Mouse (Mus musculus) thymus, postnatal 0 days (tissue): Measurements from ENCODE around the gene Btf3l4. TPM values are rescaled to one million over a fixed set of nuclear protein-coding genes. Genes with fewer than 3 reads are reported as not detected.

ENCODE experiments used
- DNase-seq: peaks from one replicate; pipeline ENCODE4 v3.0.0-alpha.2; 2015; ENCODE audit warnings: low spot score
- polyA plus RNA-seq: library from polyadenylated mRNA; unstranded; fragments of >200 nt; fragmentation: Nextera tagmentation; extraction: Ambion mirVana; gene quantifications from 2 replicates; pipeline ENCODE4 v1.2.1, GENCODE M21; 2015

The Btf3l4 gene
- polyA plus RNA-seq = 184 and 187 TPM in 2 replicates

DNA sequence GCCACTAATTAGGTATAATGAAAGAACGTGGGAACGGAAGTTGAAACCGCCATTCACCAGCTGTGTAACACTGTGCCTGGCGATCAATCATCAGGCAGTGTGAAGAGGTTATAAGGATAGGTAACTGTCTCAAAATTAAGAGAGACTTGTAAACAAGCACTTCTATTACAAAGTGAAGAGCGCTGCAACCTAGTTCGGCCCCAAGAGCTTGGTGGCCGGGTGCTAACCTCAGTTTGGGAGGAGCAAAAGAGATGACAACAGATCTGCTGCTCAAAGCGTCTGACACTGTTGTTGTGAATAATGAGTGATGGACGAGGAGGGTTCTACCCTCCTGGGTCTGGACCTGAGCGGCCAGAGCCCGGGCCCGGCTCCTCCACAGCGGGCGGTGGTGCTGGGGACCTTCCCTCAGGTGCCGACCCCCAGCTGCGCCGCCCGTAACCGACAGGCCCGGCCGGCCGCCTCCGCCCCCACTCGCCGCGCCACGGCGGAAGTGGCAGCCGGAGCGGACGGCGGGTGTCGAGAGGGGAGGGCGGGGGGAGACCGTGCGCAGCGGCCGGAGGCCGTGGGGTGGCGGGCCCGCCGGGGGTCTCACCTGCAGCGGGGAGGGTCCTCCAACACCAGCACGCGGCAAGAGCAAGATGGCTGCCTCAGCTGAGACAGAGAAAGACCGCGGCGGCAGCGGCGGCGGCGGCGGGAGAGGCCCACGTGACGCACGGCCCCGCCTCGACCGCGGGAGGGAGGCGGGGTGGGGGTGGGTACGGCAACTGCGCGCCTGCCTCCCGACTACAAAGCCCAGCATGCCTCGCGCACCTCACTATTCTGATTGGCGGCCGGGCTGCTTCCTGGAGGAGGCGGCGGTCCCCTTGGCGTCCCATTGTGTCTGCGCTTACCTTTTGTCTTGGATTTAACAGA, at the start of gene Btf3l4:
Gene Btf3l4 (minus strand): TSS at position 699 of the 912 bp plus-strand sequence.
- DNase-seq = peak; percentile 96

DNA sequence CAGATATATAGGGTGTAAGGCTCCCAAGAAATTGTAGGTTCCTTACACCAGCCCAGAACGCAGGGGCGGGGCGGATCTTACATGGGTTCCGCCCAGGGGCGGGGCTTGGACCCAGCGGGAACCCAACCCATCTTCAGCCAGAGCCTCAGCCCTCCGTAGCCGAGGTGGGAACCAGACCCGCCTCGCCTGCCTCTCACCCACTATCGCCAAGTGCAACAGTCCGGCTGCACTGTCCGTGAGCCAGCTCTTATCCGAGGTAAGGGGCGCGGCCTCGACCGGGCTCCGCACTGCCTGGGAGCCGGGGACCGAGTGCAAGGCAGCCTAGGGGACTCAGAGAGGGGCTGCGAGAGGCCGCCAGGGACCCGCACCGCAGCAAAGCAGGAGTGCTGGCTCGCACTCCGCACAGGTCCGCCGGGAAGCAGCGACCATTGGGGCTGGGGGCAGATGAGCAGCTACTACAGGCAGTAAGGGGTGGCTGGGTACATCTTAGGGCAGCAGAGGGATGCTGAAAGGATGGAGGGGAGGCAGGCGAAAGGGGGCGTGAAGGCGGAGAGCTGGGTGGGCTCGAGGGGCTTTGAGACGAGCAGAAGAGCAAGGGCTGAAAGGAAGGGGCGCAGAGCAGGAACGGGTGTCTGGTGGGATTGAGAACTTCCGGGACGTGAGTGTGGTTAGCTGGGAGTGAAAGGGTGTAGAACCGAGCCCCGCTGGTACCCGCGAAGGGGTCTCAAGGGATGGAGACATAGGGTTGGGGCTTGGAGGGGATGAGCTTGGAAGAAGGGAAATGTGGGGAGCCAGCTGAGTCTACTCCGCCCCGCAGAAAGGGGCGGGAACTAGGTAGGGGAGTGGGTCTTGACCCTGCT, 45.8 kb upstream of the Btf3l4 start, which contains the start of gene Rab3b:
Gene Rab3b (plus strand): TSS at position 101 of the 860 bp plus-strand sequence.
- peak; percentile 56 for DNase-seq

DNA sequence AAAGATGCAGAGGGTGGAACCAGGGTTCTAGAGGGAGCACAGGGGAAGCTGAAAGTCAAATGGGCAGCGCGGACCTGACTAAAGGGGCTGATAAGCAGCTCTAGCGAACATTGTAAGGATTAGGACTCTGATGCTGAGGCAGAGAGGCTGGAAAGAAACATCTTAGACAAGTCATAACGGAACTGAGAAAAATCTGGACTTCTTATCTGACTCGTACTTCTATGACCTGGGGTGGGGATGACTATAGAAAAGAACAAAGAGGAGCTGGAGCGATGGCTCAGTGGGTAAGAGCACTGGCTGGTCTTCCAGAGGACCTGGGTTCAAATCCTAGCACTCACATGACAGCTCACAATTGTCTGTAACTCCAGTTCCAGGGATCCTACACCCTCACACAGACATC, 44.5 kb upstream of the Btf3l4 start:
- no peak for DNase-seq

DNA sequence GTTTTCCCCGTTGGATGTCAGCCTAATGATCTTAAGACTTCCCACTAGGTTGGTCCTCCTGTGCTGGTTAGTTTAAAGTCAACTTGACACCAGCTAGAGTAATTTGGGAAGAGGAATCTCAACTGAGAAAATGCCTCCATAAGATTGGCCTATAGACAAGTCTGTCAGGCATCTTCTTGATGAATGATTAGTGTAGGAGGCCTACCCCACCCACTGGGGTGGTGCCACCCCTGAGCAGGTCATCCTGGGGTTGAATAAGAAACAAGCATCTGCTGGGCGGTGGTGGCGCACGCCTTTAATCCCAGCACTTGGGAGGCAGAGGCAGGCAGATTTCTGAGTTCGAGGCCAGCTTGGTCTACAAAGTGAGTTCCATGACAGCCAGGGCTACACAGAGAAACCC, 40.3 kb upstream of the Btf3l4 start:
- DNase-seq = no peak

DNA sequence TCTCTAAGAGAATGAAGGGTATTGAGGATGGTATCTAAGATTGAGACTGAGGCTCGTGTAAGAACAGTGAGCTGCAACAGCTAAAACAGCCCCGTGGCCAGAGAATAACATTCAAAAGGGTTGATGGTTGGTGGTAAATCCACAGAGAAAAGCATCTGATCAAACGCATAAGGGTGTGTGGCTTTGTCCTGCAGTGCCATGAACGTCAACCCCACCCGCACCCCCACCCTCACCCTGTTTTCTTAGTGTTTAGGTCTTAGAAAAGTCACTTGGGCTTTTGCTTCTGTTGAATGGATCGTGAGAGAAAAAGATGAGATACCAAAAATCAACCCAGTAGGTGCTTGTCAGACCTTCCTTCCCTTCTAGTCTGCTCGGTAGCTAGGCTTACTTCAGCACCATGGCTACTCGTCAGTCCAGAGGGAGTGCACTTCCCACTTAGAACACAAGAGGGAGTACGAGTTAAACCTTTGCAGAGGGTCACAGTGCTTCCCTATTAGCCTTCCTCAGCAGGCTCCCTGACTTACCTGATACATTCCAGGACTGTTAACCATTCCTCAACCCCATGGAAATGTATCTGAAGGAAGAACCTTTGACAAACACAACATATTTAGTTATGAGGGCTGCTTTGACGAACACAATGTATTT, 36.4 kb upstream of the Btf3l4 start:
- DNase-seq = peak; percentile 77

DNA sequence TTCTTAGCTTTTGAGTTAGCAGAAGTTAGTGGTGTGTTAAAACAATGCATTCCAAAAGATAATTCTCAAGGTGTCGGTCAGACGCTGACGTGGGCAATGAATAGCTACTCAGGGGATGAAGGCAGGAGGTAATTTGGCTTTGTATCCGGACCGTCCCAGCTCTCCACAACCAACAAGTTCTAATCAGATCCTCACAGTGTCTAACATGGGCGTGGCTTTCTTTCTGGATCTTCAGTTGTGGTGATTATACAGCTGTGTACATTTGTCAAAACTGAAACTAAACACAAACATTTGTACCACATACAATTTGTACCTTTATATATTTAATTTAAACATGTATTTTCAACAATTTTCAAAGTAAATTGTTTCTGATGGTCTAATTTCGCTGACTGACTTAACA, 33.4 kb upstream of the Btf3l4 start:
- DNase-seq = no peak

DNA sequence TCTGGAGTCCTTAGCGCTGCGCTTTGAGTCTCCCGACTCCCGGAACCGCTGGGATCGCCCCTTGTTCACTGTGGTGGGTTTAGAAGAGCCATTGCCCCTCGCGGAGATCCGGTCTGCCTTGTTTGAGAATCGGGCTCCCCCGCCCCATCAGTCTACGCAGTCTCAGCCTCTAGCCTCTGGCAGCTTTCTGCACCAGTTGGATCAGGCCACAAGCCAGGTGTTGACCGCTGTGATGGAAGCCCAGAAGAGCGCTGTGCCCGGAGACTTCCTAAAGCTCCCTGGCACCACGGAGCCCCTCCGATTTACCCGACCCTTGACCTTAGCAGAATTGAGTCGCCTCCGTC, 15.1 kb upstream of the Btf3l4 start, which contains the start of gene A730015C16Rik:
Gene A730015C16Rik (minus strand): TSS at position 115 of the 344 bp plus-strand sequence.
- DNase-seq = peak; percentile 21

DNA sequence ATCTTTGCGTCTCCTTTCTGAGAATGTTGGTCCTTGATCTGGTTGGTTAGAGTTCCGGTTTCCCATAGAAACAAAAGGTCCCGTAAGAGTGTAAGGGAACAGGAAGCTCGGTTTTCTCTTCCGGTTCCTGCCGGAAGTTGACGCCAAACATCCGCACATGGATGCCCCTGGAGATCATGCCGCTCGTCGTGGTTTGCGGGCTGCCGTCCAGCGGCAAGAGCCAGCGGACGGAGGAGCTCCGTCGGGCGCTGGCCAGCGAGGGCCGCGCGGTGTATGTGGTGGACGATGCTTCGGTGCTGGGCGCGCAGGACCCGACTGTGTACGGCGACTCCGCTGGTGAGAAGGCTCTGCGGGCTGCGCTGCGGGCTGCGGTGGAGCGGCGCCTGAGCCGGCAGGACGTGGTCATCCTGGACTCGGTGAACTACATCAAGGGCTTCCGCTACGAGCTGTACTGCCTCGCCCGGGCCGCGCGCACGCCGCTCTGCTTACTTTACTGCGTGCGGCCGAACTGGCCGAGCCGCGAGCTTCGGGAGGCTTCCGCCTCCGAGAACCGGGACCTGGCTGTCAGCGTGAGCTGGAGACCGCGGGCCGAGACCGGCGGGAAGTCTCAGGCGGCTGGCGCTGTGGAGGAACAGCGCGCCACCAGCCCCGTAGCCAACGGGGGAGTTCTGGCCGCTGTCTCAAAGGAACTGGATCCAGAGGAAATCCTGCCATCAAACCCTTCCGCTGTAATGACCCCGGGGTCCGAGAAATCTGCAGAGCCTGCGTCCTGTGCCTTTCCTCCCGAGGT, 14.5 kb upstream of the Btf3l4 start, which contains the start of gene Kti12:
Gene Kti12 (plus strand): TSS at position 71 of the 790 bp plus-strand sequence.
- DNase-seq = peak; percentile 86

DNA sequence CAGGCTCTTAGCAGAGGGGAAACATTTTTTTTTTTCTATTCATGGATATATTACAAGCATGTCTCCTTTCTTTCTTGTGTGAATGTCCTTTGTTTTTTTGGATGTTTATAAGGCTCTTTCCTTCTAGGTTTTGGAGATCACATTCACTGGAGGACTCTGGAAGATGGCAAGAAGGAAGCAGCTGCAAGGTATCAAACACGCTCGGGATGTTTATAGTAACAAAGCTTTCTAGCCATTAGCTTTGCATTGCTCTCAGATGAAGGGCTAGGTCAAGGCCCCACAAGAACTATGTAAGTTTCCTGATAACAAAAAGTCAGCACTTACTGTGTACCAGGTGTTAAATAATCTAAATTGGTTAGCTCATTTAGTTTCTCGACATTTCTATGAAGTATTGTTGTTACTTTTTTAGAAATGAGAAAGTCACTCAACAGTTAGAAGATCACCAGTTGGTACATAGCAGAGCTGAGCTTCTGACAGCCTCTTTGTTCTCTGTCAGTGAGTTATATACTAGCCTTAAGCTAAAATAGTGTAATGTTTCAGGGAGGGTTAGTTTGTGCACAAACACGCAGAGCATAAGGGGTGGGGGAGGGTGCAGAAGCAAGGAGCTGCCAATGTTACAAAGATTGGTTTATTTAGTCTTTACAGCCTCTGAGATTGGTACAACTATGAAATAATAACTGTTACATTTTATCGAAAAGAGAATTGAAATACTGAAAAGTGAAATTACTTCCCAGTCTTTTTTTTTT, 12.6 kb upstream of the Btf3l4 start:
- DNase-seq = no peak

DNA sequence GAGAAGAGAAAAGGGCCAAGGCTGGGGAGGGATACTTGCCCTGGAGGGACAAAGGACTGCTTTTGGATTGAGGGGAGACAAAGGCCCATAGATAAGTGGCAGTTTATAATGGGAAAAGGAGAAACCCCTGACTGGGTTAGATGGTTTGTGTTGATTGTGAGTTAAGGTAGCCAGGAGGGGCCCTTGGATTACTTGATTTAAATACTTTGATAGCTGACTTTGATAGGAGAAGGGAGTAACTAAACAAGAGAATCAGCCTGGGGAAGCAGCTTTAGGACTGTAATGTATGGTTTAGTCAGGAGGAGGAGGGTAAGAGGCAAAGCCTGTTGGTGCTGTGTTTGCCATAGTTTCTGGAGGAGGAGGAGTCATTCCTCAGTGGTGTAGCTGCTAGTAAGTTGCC, 9.9 kb upstream of the Btf3l4 start:
- no peak for DNase-seq

DNA sequence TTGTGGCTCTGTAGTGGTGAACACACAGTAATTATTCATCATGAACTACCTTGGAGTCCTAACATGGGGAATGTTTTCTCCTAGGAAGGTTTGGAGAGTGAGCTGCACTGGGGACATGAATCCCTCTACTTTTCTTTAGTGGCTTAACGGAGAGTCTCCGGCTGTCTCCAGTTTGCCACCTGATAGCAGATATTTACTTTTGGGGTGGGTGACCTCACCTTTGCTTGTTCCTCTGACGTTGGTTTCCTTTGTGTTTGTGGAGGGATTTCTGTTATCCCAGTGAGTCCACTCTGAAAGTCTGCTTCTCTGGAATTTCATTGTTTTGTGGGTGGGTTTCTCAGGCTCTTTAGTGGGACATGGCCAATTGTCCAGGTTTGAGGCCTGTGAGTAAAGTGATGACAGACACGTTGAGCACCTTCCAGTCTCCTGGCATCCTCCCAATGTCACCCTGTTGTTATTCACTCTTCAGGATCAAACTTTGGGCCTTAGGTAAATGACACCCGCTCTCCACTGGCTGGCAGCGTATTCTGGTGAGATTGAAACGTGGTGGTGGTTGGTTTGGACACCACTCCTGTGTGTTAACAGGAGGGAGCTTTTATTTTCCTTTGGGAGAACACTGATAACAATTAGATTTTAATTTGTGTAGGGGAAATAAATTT, 8.6 kb upstream of the Btf3l4 start:
- no peak for DNase-seq

DNA sequence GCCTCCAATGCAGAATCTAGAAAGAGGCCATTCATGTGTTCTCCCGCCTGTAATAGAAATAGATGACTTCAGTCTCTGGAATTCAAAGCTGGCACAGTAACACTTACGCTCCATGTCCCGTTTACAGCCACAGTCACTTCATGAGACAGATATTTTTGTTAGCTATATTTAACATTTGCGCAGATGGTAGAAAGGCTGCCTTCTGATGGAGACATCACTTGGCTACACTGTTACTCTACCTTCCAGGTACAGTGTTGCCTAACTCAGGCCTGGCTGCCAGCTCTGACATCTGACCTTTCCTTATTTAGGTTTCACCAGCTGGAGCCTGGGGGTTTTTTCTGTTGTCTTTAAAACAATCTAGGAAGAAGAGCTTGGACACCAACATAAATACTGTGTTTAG, 4.6 kb upstream of the Btf3l4 start:
- no peak for DNase-seq

DNA sequence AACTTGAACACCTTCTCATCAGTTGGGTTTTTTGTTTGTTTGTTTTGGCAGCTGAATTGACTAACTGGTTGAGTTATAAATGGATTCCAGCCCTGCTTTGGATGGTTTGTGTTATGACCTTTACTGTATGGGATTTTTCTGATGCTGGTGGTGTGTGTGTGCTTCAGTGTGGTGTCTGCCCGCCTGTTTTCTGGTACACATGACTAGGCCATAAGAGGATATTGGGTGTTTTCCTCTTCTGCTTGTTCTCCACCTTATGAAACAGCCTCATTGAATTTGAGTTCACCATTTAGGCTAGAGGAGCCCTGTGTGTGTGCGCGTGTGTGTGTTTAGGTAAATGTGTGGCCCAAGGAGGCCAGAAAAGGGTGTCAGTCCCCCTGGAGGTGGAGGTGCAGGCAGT, 2.1 kb upstream of the Btf3l4 start:
- no peak for DNase-seq

DNA sequence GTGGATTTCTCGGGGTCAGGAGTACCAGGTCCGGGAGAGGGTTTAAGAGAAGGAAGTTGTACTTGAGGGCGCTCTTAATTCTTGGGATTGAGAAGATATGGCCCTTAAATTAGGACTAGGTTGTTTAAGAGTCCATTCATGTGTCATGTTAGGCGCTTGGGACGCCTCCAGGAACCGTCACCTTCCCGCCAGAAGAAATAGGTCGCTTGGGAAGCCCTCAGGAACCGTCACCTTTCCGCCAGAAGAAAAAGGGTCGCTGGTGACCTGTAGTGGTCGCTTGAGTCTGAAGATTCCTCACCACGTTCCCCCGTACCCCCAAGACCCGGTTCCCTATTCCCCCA, 1.5 kb upstream of the Btf3l4 start:
- DNase-seq = peak; percentile 22

DNA sequence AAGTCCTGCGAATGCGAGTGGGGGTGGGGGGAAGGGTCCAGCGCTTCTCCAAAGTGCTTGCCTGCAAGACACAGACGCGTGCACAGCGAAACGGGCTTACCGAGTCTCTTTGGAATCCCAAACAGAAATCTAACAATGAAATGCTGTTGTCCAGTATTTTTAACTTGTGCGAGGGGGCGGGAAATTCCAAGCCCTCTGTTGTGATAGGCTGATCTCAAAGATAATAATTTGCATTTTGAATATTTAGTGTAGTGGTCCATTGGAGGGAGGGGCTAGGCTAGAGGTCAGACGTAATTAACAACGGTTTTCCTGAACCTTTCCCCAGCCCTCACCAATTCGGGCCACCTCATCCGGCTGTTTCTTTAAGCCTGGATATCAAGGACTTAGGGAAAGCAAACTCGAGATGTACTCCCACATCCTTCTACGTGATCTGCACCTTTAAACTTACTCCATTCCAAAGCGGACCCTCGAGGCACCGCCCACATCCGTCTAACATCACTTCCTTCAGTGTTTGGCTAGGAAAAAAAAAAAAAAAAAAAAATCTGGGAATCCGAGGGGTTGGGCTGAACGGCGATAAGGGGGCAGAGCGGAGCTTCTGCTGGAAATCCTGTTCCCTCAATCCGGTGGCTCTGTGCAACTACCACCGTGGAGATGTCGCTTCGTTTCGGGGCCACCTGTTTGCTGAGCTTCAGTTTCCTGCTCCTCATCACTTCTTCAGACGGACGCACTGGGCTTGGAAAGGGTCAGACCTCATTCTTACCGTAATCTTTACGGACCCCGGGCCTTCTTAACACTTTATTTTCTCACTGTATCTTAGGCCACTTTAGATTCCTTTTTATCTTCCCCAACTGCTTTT, 929 bp upstream of the Btf3l4 start, which contains the start of gene Txndc12:
Gene Txndc12 (plus strand): TSS at position 487 of the 856 bp plus-strand sequence.
- peak; percentile 82 for DNase-seq

DNA sequence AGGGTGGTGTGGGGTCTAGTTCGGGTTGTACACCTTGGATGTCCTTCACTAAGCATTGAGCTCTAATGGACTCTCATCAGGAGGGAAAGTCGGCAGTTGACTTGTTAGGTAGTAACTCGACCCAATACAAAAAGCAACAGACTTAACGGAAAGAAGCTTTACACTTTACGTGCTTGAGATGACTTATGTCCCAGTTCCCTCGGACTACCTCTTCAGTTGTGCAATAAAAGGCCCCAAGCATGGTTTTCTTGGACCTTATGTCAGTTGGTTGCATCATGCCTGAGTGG, 357 bp upstream of the Btf3l4 start:
- DNase-seq = no peak

DNA sequence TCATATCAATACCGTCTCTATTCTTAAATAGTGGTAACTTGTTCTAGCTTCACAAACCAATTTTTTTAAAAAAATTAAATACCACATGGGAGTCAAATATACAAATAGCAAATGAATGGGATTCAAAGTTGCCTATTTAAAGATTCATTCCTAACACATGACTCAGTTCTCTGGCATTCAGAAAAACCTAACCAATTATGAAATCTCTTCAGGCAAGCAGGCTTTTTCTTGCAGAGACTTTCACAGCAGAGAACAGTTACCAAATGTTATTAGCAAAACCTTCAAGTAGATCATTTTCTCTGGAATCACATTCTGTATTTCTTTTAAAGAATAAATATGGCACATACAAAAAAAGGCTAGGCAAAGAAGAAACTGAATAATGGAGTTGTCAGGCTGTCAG, 2.7 kb downstream of the Btf3l4 start:
- no peak for DNase-seq

DNA sequence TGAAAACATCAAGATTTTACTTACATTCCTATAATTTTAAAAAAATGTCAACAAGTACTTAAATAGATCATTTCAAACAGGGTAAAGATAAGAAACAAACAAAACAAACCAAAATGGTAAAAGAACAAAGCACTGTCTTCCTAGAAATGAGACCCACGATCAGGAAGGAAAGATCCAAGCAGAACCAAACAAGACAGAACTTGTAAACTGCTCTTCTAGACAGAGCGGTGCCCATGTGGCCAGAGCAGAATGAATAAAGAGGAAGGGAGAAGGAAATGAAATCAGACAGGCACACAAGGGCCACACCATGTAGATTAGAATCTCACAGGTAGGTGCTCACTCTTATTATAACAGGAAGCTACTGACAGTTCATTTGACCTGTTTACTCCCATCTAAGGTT, 6.8 kb downstream of the Btf3l4 start:
- no peak for DNase-seq

DNA sequence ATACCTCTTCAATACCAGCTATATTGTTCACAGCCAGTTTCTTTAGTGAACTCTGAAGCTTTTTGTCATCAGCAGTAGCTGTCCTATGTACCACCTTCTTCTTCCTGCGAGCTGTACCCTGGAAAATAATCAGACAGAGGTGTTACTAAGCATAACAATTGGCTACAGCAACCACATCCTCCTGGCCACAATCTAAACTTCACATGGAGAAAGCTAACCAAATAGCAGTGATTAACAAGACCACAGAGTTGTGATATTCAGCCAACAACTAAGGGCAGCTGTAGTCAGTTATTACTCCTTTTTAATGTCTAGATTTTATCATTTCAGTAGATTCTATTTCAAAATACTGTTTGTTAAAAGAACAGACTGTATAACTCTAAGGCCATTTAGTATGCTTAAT, 7.3 kb downstream of the Btf3l4 start:
- no peak for DNase-seq
